Comparison of ENCODE assay signal across 10 mouse cellular contexts in the genomic region with DNA sequence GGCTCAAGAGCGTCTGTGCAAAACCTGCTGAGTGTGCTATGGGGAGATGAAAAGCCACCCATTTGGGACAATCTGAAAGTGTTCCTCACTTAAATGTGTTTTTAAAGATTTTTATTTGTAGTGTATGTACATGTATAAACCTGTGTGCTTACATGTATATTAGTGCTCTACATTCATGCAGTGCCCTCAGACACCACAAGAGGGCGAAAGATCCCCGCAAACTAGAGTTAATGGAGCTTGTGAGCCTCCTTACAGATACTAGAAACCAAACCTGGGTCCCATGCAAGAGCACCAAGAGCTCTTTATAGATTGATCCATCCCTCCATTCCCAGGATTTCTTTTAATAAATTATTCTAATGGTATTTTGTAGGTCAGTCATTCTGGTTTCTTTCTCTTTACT. TPM values are rescaled to one million over a fixed set of nuclear protein-coding genes. Genes with fewer than 3 reads are reported as not detected.
DNase-seq lines count a peak whose midpoint lies in the region; ATAC-seq and TF ChIP-seq lines count a peak whose summit lies in the region.
"Had no signal": no experiment of that assay in that cellular context is flagged by ENCODE, and none has a peak within 500 bp of the region (broad histone marks: within the 10 kb centered on the region; RNA-seq: fewer than 3 reads in every experiment).

No protein-coding gene starts in this region.

- no peak overlapping the region for H3K4me2 ChIP-seq in midbrain, embryonic 13.5 days (replicated peaks)
- H3K4me2 ChIP-seq: heart, embryonic 15.5 days had no signal

- H3K9ac ChIP-seq in midbrain, embryonic 13.5 days (replicated peaks) = no peak overlapping the region
- H3K9ac ChIP-seq: heart, embryonic 15.5 days had no signal

- H3K4me1 ChIP-seq in midbrain, embryonic 10.5 days = no peaks in the 10 kb centered on the region
- no peaks in the 10 kb centered on the region for H3K4me1 ChIP-seq in midbrain, embryonic 13.5 days (replicated peaks)

- H3K36me3 ChIP-seq in midbrain, embryonic 10.5 days = no peaks in the 10 kb centered on the region
- H3K36me3 ChIP-seq in midbrain, embryonic 13.5 days = no peaks in the 10 kb centered on the region
- H3K36me3 ChIP-seq: heart, embryonic 15.5 days had no signal

- H3K9me3 ChIP-seq in midbrain, embryonic 10.5 days (replicated peaks) = peaks cover 1% of the 10 kb centered on the region; the same call in 1 of the 2 replicates
- 0 out of 2 replicates have a peak, but pooled peaks cover 4% of the 10 kb centered on the region for H3K9me3 ChIP-seq in midbrain, embryonic 13.5 days
- H3K9me3 ChIP-seq: heart, embryonic 15.5 days had no signal

- DNase-seq in cerebellum, postnatal 10 days = peak; percentile 58 to 64
- no peak for DNase-seq in cerebellum, adult 9-11 months
- DNase-seq in midbrain, embryonic 10.5 days (ENCODE audit: low spot score) = peak; percentile 39
- DNase-seq in brain, embryonic 14.5 days (ENCODE audit: low read depth) = peak; percentile 50
- peak; percentile 30 for DNase-seq in kidney, postnatal 14 days
- DNase-seq in frontal cortex, postnatal 36 days (ENCODE audit: low spot score in 2 of 2) = no peak

- TF ChIP-seq POLR2A in brain, embryonic 14.5 days (IDR thresholded peaks at IDR 0.05; ENCODE audit: borderline replicate concordance, extremely low read depth, insufficient read depth, insufficient read length, poor library complexity, severe bottlenecking) = no peak

- H3K27ac ChIP-seq in midbrain, embryonic 10.5 days (replicated peaks) = no peak overlapping the region
- H3K27ac ChIP-seq in midbrain, embryonic 13.5 days = no peak overlapping the region
- H3K27ac ChIP-seq: heart, embryonic 15.5 days had no signal

- TF ChIP-seq CTCF in brain, embryonic 14.5 days (IDR thresholded peaks at IDR 0.05; ENCODE audit: borderline replicate concordance, extremely low read depth, insufficient read depth, insufficient read length) = peak; percentile 49; the same call in 1 of the 2 replicates

- no peaks in the 10 kb centered on the region for H3K27me3 ChIP-seq in midbrain, embryonic 10.5 days (ENCODE audit: low read depth, poor library complexity, severe bottlenecking)
- H3K27me3 ChIP-seq in midbrain, embryonic 13.5 days = no peaks in the 10 kb centered on the region
- H3K27me3 ChIP-seq: heart, embryonic 15.5 days had no signal

- no peak overlapping the region for H3K4me3 ChIP-seq in midbrain, embryonic 10.5 days
- no peak overlapping the region for H3K4me3 ChIP-seq in midbrain, embryonic 13.5 days (replicated peaks)
- H3K4me3 ChIP-seq: heart, embryonic 15.5 days; myocyte had no signal

- 43% methylated on average over 3 of the region's 3 CpGs for WGBS in midbrain, embryonic 10.5 days
- 44% methylated on average over 3 of the region's 3 CpGs for WGBS in midbrain, embryonic 13.5 days

- ATAC-seq in midbrain, embryonic 13.5 days = no peak
- peak; percentile 40 for ATAC-seq in monocyte, adult 5-6 weeks (replicated peaks; ENCODE audit: insufficient number of reproducible peaks, low FRiP score, low TSS enrichment, poor library complexity, severe bottlenecking)

RNA-seq across cellular contexts. Expression of gene Spink2, which starts 17.3 kb away (rescaled TPM):
- 0.53 and 0.86 TPM in 2 replicates for polyA plus RNA-seq in midbrain, embryonic 10.5 days (2016; fragmentation: Nextera tagmentation; extraction: Ambion mirVana)
- 0.48 TPM in 1 of 2 replicates, not detected in the other for polyA plus RNA-seq in midbrain, embryonic 13.5 days (2015; fragmentation: Nextera tagmentation; extraction: Ambion mirVana)
- polyA plus RNA-seq in brain, embryonic 14.5 days (2012; rRNA removed) = 0.26 and 0.74 TPM in 2 replicates
- not detected in 3 replicates for total RNA-seq in monocyte, adult 5-6 weeks (2017)
- polyA plus RNA-seq: myocyte had no signal

Comparison
In these comparisons a context has a peak if more than half of its experiments do, and no peak if none do; other contexts are left out.
1. DNase-seq: peak in cerebellum, postnatal 10 days (2 of 2), midbrain, embryonic 10.5 days (single experiment), brain, embryonic 14.5 days (single experiment) and kidney, postnatal 14 days (single experiment); none in cerebellum, adult 9-11 months (single experiment) and frontal cortex, postnatal 36 days (0 of 2).